Mouse (Mus musculus): ENCODE results near the gene Tlr4.

Tlr4 gene

GRCm38 (mm10) chr4:66901498-66901897 is 74.1 kb downstream of the Tlr4 start:
- no peak for DNase-seq

GRCm38 (mm10) chr4:66908376-66908775 is 81.0 kb downstream of the Tlr4 start:
- no peak for DNase-seq

DNA sequence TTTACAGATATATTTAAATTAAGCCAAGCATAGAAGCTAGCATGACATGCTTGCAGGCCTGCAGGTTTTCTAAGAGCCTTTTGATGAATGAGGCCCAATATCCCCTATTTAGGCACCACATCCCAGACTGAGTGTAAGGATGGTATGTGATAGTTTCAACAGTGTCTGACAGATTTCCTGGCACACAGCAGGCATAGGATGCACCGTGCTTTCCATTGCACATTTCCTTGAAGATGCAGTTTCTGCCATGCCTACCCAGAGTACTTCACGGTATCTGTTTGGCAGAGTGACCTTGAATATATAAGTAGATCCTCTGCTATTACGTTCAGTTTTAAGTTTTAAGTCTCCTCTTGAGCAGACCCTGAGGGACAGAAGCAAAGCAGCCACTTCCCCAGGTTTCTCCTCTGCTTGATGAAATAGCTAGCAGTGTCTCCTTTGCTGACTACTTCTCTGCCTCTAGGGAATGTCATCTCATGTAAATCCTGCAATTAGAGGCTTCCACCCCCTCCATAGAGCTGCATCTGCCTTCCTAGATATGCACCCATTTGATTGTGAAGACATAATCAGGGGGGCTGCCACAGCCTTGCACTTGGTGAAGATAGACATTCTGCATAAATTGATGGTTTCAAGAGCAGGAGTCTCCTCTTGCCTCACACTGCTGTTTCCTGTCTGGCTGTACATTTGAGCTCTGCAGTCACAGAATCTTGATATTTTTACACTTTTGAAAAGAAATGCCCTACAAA is 92.4 kb downstream of the Tlr4 start:
- no peak for DNase-seq

- DNase-seq = peak; percentile 78
Measured at GRCm38 (mm10) chr4:66923616-66924276, 96.4 kb downstream of the Tlr4 start.

DNA sequence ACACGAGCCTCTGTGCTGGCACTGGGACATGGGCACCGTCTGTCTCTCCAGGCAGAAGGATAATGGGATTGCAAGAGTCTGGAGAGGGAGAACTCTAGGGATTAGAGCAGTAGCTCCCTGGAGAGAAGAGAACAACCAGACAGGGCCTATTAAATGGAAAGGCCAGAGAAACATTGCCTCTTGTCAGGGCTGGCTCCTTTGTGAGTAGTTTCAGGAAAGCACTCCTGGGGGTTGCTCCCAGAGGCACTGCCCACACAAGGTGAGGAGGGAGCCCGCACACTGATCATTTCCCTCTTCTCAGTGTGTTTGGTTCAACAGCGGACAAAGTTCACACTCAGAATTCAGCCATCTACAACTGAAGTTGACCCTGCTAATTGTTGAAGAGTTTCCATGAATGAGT is 98.7 kb downstream of the Tlr4 start:
- DNase-seq = no peak

GRCm38 (mm10) chr4:66927537-66928088 is 100.2 kb downstream of the Tlr4 start:
- DNase-seq = no peak

- no peak for DNase-seq
Measured at GRCm38 (mm10) chr4:66938489-66939061, 111.2 kb downstream of the Tlr4 start.

- DNase-seq = no peak
Measured at GRCm38 (mm10) chr4:66941894-66942293, 114.5 kb downstream of the Tlr4 start.

- no peak for DNase-seq
Measured at GRCm38 (mm10) chr4:66943699-66944098, 116.3 kb downstream of the Tlr4 start.

- DNase-seq = no peak
Measured at GRCm38 (mm10) chr4:66947657-66948056, 120.3 kb downstream of the Tlr4 start.

DNA sequence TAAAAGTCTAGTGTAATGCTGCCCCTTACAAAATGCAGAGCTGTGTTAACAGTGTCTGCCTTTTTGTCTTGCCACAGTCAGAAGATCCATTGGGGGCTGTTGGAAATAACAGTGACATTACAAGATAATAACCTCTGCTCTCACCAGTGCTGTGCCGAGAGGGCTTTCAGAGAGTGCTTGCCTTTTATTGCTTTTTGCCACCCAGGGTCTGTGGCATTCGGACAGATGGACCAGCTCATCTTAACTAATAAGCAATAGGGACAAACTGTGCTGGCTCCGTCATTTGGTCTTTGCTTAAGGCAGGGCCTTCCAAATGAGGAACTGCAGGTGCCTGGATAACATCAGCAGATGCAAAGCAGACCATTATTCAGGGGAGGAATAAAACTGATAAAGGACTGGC is 147.5 kb downstream of the Tlr4 start:
- DNase-seq = no peak
